Mouse (Mus musculus) myocyte (in vitro differentiated cells): ENCODE data around the gene Mcm8. TPM values are rescaled to one million over a fixed set of nuclear protein-coding genes. Genes with fewer than 3 reads are reported as not detected.

Experiments
- H3K27me3 ChIP-seq: one replicate; pipeline ENCODE4 v1.6.1; 2011; ENCODE audit not compliant: control insufficient read depth, insufficient read depth, insufficient read length
- H3K36me3 ChIP-seq: one replicate; pipeline ENCODE4 v1.6.1; 2011; ENCODE audit not compliant: control insufficient read depth, insufficient read depth
- H3K4me2 ChIP-seq: one replicate; pipeline ENCODE4 v1.6.1; 2011; ENCODE audit warnings: low read depth, control low read depth
- H3K4me3 ChIP-seq: one replicate; pipeline ENCODE4 v1.5.1; 2011; ENCODE audit warnings: mild to moderate bottlenecking, control low read depth, moderate library complexity
- H3K79me2 ChIP-seq: one replicate; pipeline ENCODE4 v1.6.1; 2011; ENCODE audit not compliant: control insufficient read depth, insufficient read depth
- H3ac ChIP-seq: one replicate; pipeline ENCODE4 v1.6.1; 2011; ENCODE audit not compliant: control insufficient read depth, insufficient read length
- CEBPB ChIP-seq: IDR thresholded peaks from 2 replicates; pipeline ENCODE4 v1.6.1; 2011; ENCODE audit warnings: mild to moderate bottlenecking, moderate library complexity; ENCODE audit not compliant: poor library complexity, insufficient read depth, severe bottlenecking
- E2F4 ChIP-seq: IDR thresholded peaks from one replicate; pipeline ENCODE4 v1.6.1; 2011; ENCODE audit warnings: mild to moderate bottlenecking, control low read depth, moderate library complexity; ENCODE audit not compliant: insufficient read depth
- MAX ChIP-seq: IDR thresholded peaks from one replicate; pipeline ENCODE4 v1.6.1; 2011; ENCODE audit warnings: low read depth, mild to moderate bottlenecking, control low read depth
- MYOD1 ChIP-seq, 3 experiments: IDR thresholded peaks; one replicate each; pipeline ENCODE4 v1.6.1; 2011; ENCODE audit warnings: control low read depth in 2 of 3, low read depth in 2 of 3, mild to moderate bottlenecking in 2 of 3, moderate library complexity in 1 of 3; ENCODE audit not compliant: insufficient read length in 2 of 3, control insufficient read depth in 1 of 3
- MYOG ChIP-seq, 3 experiments: IDR thresholded peaks; one replicate each; pipeline ENCODE4 v1.6.1; 2011; ENCODE audit warnings: control low read depth in 2 of 3, low read depth in 2 of 3, mild to moderate bottlenecking in 2 of 3; ENCODE audit not compliant: insufficient read length in 2 of 3, control insufficient read depth in 1 of 3, insufficient read depth in 1 of 3
- POLR2A ChIP-seq: IDR thresholded peaks from one replicate; pipeline ENCODE4 v1.6.1; 2011; ENCODE audit warnings: low read depth, mild to moderate bottlenecking, control low read depth, moderate library complexity; ENCODE audit not compliant: insufficient read length
- POLR2AphosphoS2 ChIP-seq: IDR thresholded peaks from one replicate; pipeline ENCODE4 v1.6.1; 2011; ENCODE audit warnings: low read depth, control low read depth; ENCODE audit not compliant: insufficient read length
- REST ChIP-seq: IDR thresholded peaks from one replicate; pipeline ENCODE4 v1.6.1; 2011; ENCODE audit warnings: mild to moderate bottlenecking, control low read depth, moderate library complexity; ENCODE audit not compliant: insufficient read depth, insufficient read length
- SRF ChIP-seq: IDR thresholded peaks from one replicate; pipeline ENCODE4 v1.6.1; 2011; ENCODE audit warnings: low read depth; ENCODE audit not compliant: control insufficient read depth, insufficient read length
- TCF12 ChIP-seq: IDR thresholded peaks from one replicate; pipeline ENCODE4 v1.6.1; 2011; ENCODE audit warnings: mild to moderate bottlenecking, control low read depth; ENCODE audit not compliant: poor library complexity, insufficient read depth, severe bottlenecking
- TCF3 ChIP-seq: IDR thresholded peaks from one replicate; pipeline ENCODE4 v1.6.1; 2011; ENCODE audit warnings: low read depth, control low read depth; ENCODE audit not compliant: insufficient read length
- USF1 ChIP-seq: IDR thresholded peaks from one replicate; pipeline ENCODE4 v1.6.1; 2011; ENCODE audit warnings: low read depth, mild to moderate bottlenecking, control low read depth, moderate library complexity
- polyA plus RNA-seq: library from polyadenylated mRNA; unstranded; fragments of >200 nt; fragmentation: generic; extraction: Trizol; gene quantifications from one replicate; pipeline ENCODE4 v1.2.1, GENCODE M21; 2012; ENCODE audit warnings: missing spikeins

Mcm8 gene
- polyA plus RNA-seq, 1 experiment = 1.5 TPM

DNA sequence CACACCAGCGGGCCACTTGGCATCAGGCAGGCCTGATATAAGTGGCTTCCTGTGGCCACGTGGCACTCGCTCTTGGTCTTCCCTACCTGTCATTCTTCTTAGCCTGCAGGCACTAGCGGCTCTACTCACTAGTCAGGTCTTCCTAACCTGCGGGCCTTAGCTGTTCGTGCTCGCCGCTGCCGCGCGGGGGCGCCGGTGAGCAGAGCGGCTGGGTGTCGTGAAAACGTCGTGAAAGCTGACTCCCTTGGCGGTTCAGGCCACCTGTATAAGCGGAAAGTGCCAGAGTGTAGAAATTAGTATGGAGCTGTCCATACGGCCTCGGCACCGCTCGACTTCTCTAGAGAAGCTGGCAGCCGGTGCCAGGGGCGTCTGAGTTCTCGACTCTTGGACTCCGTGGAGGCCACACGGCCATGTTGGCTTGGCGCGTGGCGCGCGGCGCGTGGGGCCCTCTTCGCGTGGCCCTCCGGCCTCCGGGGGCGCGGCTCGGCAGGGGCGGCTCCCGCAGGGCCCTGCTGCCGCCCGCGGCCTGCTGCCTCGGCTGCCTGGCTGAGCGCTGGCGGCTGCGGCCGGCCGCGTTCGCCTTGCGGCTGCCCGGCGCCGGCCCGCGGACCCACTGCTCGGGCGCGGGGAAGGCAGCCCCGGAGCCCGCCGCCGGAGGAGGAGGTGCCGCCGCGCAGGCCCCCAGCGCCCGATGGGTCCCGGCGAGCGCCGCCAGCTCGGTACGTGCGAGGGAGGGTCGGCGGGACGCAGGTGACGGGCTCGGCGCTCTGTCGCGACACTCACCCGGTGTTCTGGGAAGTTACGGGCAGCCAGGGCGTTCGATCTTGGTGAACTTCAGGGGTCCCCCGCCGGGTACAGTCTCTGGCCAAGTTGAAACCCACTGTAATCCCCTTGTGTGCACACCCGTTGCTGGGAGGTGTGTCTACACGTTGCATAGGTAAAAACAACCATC is 30.7 kb downstream of the Mcm8 start, which contains the start of gene Crls1:
Crls1 (plus strand) TSS at position 260 of the 952 bp plus-strand sequence.
- Histone ChIP-seq H3ac (peak within 1 kb of the TSS; percentile 79), H3K36me3 (peaks cover 20% of the 10 kb centered on the region), H3K27me3 (no peaks in the 10 kb centered on the region), H3K79me2 (peaks cover 43% of the 10 kb centered on the region), H3K4me3 (peak within 1 kb of the TSS; percentile 89), H3K4me2 (peak within 1 kb of the TSS; percentile 88)
- TF ChIP-seq POLR2AphosphoS2 (peak; percentile 72), USF1 (no peak), MYOG (IDR thresholded peaks at IDR 0.05; ENCODE audit: control insufficient read depth in 1 of 3, insufficient read depth in 1 of 3, insufficient read length in 2 of 3, low read depth in 2 of 3) (peak in 1 of 3 experiments; percentile 49), TCF3 (no peak), CEBPB (no peak), POLR2A (peak; percentile 63), TCF12 (no peak), MYOD1 (IDR thresholded peaks at IDR 0.05; ENCODE audit: control insufficient read depth in 1 of 3, insufficient read length in 2 of 3, low read depth in 2 of 3) (peak in 1 of 3 experiments; percentile 32), E2F4 (no peak)

DNA sequence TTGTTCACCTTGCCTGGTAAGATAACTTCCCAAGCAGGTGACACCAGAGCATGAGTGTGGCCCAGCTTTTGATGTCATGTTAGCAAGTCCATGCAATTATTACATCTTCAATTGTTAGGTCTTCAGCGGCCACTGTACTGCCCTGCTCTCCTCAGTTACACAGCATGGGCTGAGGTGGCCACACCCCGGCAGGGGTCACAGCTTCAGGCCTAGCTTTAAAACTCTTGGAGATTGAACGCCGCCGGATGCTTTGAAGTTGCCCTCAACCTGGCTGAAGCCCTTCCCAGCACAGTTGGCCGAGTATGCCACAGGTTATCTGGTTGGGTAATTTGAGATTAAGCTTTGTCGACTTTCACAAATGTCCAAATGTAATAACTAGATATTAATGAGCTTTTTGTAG is 31.6 kb downstream of the Mcm8 start:
- Histone ChIP-seq H3K27me3 (no peaks in the 10 kb centered on the region), H3K4me2 (peak overlapping the region; percentile 88), H3K79me2 (peaks cover 48% of the 10 kb centered on the region), H3ac (peak overlapping the region; percentile 79), H3K4me3 (peak overlapping the region; percentile 89), H3K36me3 (peaks cover 20% of the 10 kb centered on the region)
- TF ChIP-seq POLR2A = no peak
- TF ChIP-seq USF1 = no peak
- no peak for TF ChIP-seq MYOD1 (IDR thresholded peaks at IDR 0.05; ENCODE audit: control insufficient read depth in 1 of 3, insufficient read length in 2 of 3, low read depth in 2 of 3)
- no peak for TF ChIP-seq TCF3
- TF ChIP-seq MAX = no peak
- TF ChIP-seq POLR2AphosphoS2 = no peak
- no peak for TF ChIP-seq E2F4
- no peak for TF ChIP-seq MYOG (IDR thresholded peaks at IDR 0.05; ENCODE audit: control insufficient read depth in 1 of 3, insufficient read depth in 1 of 3, insufficient read length in 2 of 3, low read depth in 2 of 3)
- no peak for TF ChIP-seq SRF
- TF ChIP-seq CEBPB = no peak
- no peak for TF ChIP-seq TCF12
- TF ChIP-seq REST = no peak

GRCm38 (mm10) chr2:132848361-132848760 is 32.4 kb downstream of the Mcm8 start:
- no peaks in the 10 kb centered on the region for H3K27me3 ChIP-seq
- H3ac ChIP-seq = no peak overlapping the region
- H3K36me3 ChIP-seq = peaks cover 23% of the 10 kb centered on the region
- H3K4me2 ChIP-seq = peak overlapping the region; percentile 88
- no peak for TF ChIP-seq TCF3
- no peak for TF ChIP-seq MYOD1 (IDR thresholded peaks at IDR 0.05; ENCODE audit: control insufficient read depth in 1 of 3, insufficient read length in 2 of 3, low read depth in 2 of 3)
- TF ChIP-seq CEBPB = no peak
- peak overlapping the region; percentile 89 for H3K4me3 ChIP-seq
- peaks cover 50% of the 10 kb centered on the region for H3K79me2 ChIP-seq

DNA sequence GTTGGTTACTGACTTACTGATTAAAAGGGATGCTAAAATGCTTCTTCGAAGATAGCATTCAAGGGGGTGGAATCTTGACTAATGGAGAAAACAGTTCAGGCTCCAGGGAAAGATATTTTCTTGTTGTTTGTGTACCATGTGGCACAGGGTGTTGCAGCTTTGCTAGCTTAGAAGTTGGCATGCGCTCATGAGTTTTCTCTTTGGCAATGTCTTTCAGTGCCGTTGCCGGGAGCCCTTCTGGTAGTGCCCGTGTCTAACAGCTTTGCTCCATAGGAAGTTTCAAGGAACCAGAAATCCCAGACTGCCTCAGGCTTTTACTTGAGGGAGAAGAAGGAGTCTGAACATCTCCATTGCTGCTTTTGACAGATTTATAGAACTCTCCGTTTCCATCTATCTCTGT is 33.2 kb downstream of the Mcm8 start:
- TF ChIP-seq REST (no peak), MYOD1 (IDR thresholded peaks at IDR 0.05; ENCODE audit: control insufficient read depth in 1 of 3, insufficient read length in 2 of 3, low read depth in 2 of 3) (no peak), POLR2A (no peak), MAX (no peak), SRF (no peak)
- H3K4me2 ChIP-seq = no peak overlapping the region
- peaks cover 23% of the 10 kb centered on the region for H3K36me3 ChIP-seq
- peak overlapping the region; percentile 89 for H3K4me3 ChIP-seq
- H3ac ChIP-seq = no peak overlapping the region
- peaks cover 57% of the 10 kb centered on the region for H3K79me2 ChIP-seq
- H3K27me3 ChIP-seq = no peaks in the 10 kb centered on the region

DNA sequence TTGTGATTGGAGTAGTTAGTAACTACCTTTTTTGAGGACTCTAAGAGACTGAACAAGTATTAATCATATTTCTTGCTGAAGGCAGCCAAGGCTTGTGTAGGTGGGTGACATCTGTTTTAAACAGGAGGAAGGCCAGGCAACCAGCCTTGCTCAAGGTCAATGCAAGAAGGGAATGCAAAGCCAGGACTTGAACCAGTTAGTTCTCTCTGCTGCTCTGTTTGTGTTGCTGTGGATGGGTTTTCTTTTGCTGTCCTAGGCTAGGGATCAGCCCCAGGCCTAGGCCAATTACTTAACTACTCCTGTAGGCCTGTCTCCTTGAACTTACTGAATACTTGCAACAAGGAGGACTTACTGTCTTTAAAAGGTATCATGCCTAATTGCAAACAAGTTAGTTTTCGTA is 37.1 kb downstream of the Mcm8 start:
- H3ac ChIP-seq = no peak overlapping the region
- no peak overlapping the region for H3K4me2 ChIP-seq
- no peaks in the 10 kb centered on the region for H3K27me3 ChIP-seq
- H3K4me3 ChIP-seq = no peak overlapping the region
- H3K36me3 ChIP-seq = peaks cover 36% of the 10 kb centered on the region
- TF ChIP-seq E2F4 (no peak), SRF (no peak), MAX (no peak), POLR2A (no peak), MYOG (IDR thresholded peaks at IDR 0.05; ENCODE audit: control insufficient read depth in 1 of 3, insufficient read depth in 1 of 3, insufficient read length in 2 of 3, low read depth in 2 of 3) (no peak), TCF12 (no peak), POLR2AphosphoS2 (no peak)
- H3K79me2 ChIP-seq = peaks cover 84% of the 10 kb centered on the region
